27 mouse cellular contexts compared by ENCODE assay signal in genomic region chr3:143988991-143989390, GRCm38 (mm10).
"Had no signal": no experiment of that assay in that cellular context is flagged by ENCODE, and none has a peak within 500 bp of the region (broad histone marks: within the 10 kb centered on the region; RNA-seq: fewer than 3 reads in every experiment).

No protein-coding gene starts in this region.

- H3K4me2 ChIP-seq: heart, embryonic 12.5 days; hindbrain, embryonic 12.5 days; hindbrain, embryonic 14.5 days; intestine, embryonic 15.5 days; limb, embryonic 12.5 days; liver, embryonic 12.5 days had no signal

- H3K4me3 ChIP-seq: gastrocnemius, adult 2 months; heart, embryonic 10.5 days; heart, embryonic 12.5 days; hindbrain, embryonic 10.5 days; hindbrain, embryonic 12.5 days; intestine, embryonic 15.5 days; layer of hippocampus, adult 2 months; left cerebral cortex, adult 2 months; limb, embryonic 10.5 days; limb, embryonic 12.5 days; liver, embryonic 12.5 days had no signal

- H3K9me3 ChIP-seq: heart, embryonic 10.5 days; heart, embryonic 12.5 days; intestine, embryonic 15.5 days; limb, embryonic 10.5 days; limb, embryonic 12.5 days; liver, embryonic 12.5 days had no signal

- H3K36me3 ChIP-seq: heart, embryonic 10.5 days; heart, embryonic 12.5 days; hindbrain, embryonic 10.5 days; hindbrain, embryonic 12.5 days; intestine, embryonic 15.5 days; limb, embryonic 10.5 days; limb, embryonic 12.5 days; liver, embryonic 12.5 days had no signal

- DNase-seq: gastrocnemius, adult 2 months; gastrocnemius, postnatal 10 days; gastrocnemius, postnatal 25 days; heart, adult 18-20 months; heart, postnatal 10 days; heart, postnatal 4 days; kidney, adult 18-20 months; kidney, adult 8-10 months; kidney, postnatal 10 days; kidney, postnatal 25 days; kidney, postnatal 4 days; liver had no signal

- ATAC-seq: hindbrain, embryonic 16.5 days; inflammation-experienced regulatory T-cells, adult 6 months; intestine, embryonic 15.5 days; intestine, postnatal 0 days; liver, embryonic 12.5 days had no signal

- H3K4me1 ChIP-seq: hindbrain, embryonic 12.5 days; intestine, embryonic 15.5 days; limb, embryonic 12.5 days; liver, embryonic 12.5 days had no signal

- H3K9ac ChIP-seq: heart, embryonic 12.5 days; hindbrain, embryonic 12.5 days; hindbrain, embryonic 14.5 days; intestine, embryonic 15.5 days; limb, embryonic 12.5 days; liver, embryonic 12.5 days; liver, embryonic 14.5 days had no signal

- H3K27me3 ChIP-seq: heart, embryonic 12.5 days; hindbrain, embryonic 12.5 days; intestine, embryonic 15.5 days; limb, embryonic 12.5 days; liver, embryonic 12.5 days had no signal

- H3K27ac ChIP-seq: gastrocnemius, adult 2 months; heart, embryonic 10.5 days; hindbrain, embryonic 10.5 days; hindbrain, embryonic 12.5 days; hindbrain, embryonic 14.5 days; intestine, embryonic 15.5 days; layer of hippocampus, adult 2 months; left cerebral cortex, adult 2 months; limb, embryonic 10.5 days; limb, embryonic 12.5 days; liver, embryonic 12.5 days; liver, embryonic 14.5 days had no signal
